In genomic region chr19:44554490-44554860, GRCm38 (mm10) we compare ENCODE assay signal across 8 mouse cellular contexts. TPM values are rescaled to one million over a fixed set of nuclear protein-coding genes. Genes with fewer than 3 reads are reported as not detected.
DNase-seq lines count a peak whose midpoint lies in the region; ATAC-seq lines count a peak whose summit lies in the region.

No protein-coding gene starts in this region.

- ATAC-seq in CD4-positive, CD25-positive, alpha-beta regulatory T cell, adult 4 months = peak; percentile 10
- ATAC-seq in forebrain, embryonic 13.5 days = no peak
- ATAC-seq in liver, embryonic 15.5 days (ENCODE audit: insufficient read depth) = no peak

- no peaks in the 10 kb centered on the region for H3K27me3 ChIP-seq in heart, embryonic 10.5 days (ENCODE audit: insufficient read depth, poor library complexity, severe bottlenecking)
- peaks cover 17% of the 10 kb centered on the region; the same call in 1 of the 2 replicates for H3K27me3 ChIP-seq in forebrain, embryonic 13.5 days
- H3K27me3 ChIP-seq in liver, embryonic 15.5 days = peaks cover 14% of the 10 kb centered on the region; the same call in 1 of the 2 replicates

- peak overlapping the region; percentile 90 for H3K4me2 ChIP-seq in forebrain, embryonic 13.5 days
- H3K4me2 ChIP-seq in liver, embryonic 15.5 days = peak overlapping the region; percentile 84

- WGBS in heart, embryonic 10.5 days = 5% methylated on average over 8 of the region's 8 CpGs
- WGBS in forebrain, embryonic 13.5 days = 7% methylated on average over 8 of the region's 8 CpGs
- WGBS in liver, embryonic 15.5 days (ENCODE audit: insufficient replicate concordance) = 1% methylated on average over 8 of the region's 8 CpGs

- peak overlapping the region; percentile 90 for H3K4me3 ChIP-seq in heart, embryonic 10.5 days
- peak overlapping the region; percentile 95 for H3K4me3 ChIP-seq in forebrain, embryonic 13.5 days
- peak overlapping the region; percentile 85 for H3K4me3 ChIP-seq in liver, embryonic 15.5 days (replicated peaks)

- peaks cover 42% of the 10 kb centered on the region for H3K36me3 ChIP-seq in heart, embryonic 10.5 days
- peaks cover 40% of the 10 kb centered on the region for H3K36me3 ChIP-seq in forebrain, embryonic 13.5 days (ENCODE audit: poor library complexity, severe bottlenecking)
- H3K36me3 ChIP-seq in liver, embryonic 15.5 days (replicated peaks) = peaks cover 40% of the 10 kb centered on the region

- H3K9me3 ChIP-seq in heart, embryonic 10.5 days = no peaks in the 10 kb centered on the region
- H3K9me3 ChIP-seq in forebrain, embryonic 13.5 days (replicated peaks) = no peaks in the 10 kb centered on the region
- no peaks in the 10 kb centered on the region for H3K9me3 ChIP-seq in liver, embryonic 15.5 days (replicated peaks)

- intact Hi-C loops in left cerebral cortex, postnatal 36 days (cut with DNase I) = no loop called here

- peaks cover 13% of the 10 kb centered on the region; the same call in 1 of the 2 replicates for H3K4me1 ChIP-seq in heart, embryonic 10.5 days
- H3K4me1 ChIP-seq in forebrain, embryonic 13.5 days = peaks cover 15% of the 10 kb centered on the region
- H3K4me1 ChIP-seq in liver, embryonic 15.5 days (replicated peaks) = peaks cover 21% of the 10 kb centered on the region

- H3K27ac ChIP-seq in heart, embryonic 10.5 days = peak overlapping the region; percentile 97
- H3K27ac ChIP-seq in forebrain, embryonic 13.5 days = no peak overlapping the region; the same call in 1 of the 2 replicates
- H3K27ac ChIP-seq in liver, embryonic 15.5 days (replicated peaks) = peak overlapping the region; percentile 72

- DNase-seq in heart, embryonic 10.5 days (ENCODE audit: low spot score) = no peak
- DNase-seq in heart, adult 8-10 months (ENCODE audit: low spot score) = no peak
- DNase-seq in telencephalon, adult 2 months (ENCODE audit: low read depth, low spot score) = peak; percentile 2
- DNase-seq in left cerebral cortex, postnatal 36 days (ENCODE audit: low spot score in 2 of 2) = no peak
- DNase-seq in adrenal gland, postnatal 10 days = no peak

- H3K9ac ChIP-seq in forebrain, embryonic 13.5 days = peak overlapping the region; percentile 89
- H3K9ac ChIP-seq in liver, embryonic 15.5 days = peak overlapping the region; percentile 88

RNA-seq across cellular contexts. Expression of gene Ndufb8, which starts 0.8 kb away (rescaled TPM):
- polyA plus RNA-seq in heart, embryonic 10.5 days (2016; fragmentation: Nextera tagmentation; extraction: Ambion mirVana) = 861 and 988 TPM in 2 replicates
- total RNA-seq in heart, adult 8-10 months (2022) = 1,000 to 10,000 TPM; 2,001 to 2,142 (median 2,069) TPM
- polyA plus RNA-seq in CD4-positive, CD25-positive, alpha-beta regulatory T cell, adult 4 months (2017; shearing (Covaris generic)) = 100 to 1,000 TPM; 240 to 266 TPM
- 441 and 467 TPM in 2 replicates for polyA plus RNA-seq in forebrain, embryonic 13.5 days (2015; fragmentation: Nextera tagmentation; extraction: Ambion mirVana)
- 297 and 311 TPM in 2 replicates for polyA plus RNA-seq in liver, embryonic 15.5 days (2015; fragmentation: Nextera tagmentation; extraction: Ambion mirVana)
- total RNA-seq in left cerebral cortex, postnatal 36 days (2021) = 100 to 1,000 TPM; 365 to 378 TPM
- 1,000 to 10,000 TPM; 1,057 to 1,125 TPM for total RNA-seq in adrenal gland, postnatal 10 days (2021)

RNA-seq across cellular contexts. Expression of gene Gm20538, which starts 1.8 kb away (rescaled TPM):
- polyA plus RNA-seq in heart, embryonic 10.5 days (2016; fragmentation: Nextera tagmentation; extraction: Ambion mirVana) = not detected in 2 replicates
- not detected for total RNA-seq in heart, adult 8-10 months (2022)
- not detected for polyA plus RNA-seq in CD4-positive, CD25-positive, alpha-beta regulatory T cell, adult 4 months (2017; shearing (Covaris generic))
- not detected in 2 replicates for polyA plus RNA-seq in forebrain, embryonic 13.5 days (2015; fragmentation: Nextera tagmentation; extraction: Ambion mirVana)
- not detected in 2 replicates for polyA plus RNA-seq in liver, embryonic 15.5 days (2015; fragmentation: Nextera tagmentation; extraction: Ambion mirVana)
- total RNA-seq in left cerebral cortex, postnatal 36 days (2021) = not detected
- total RNA-seq in adrenal gland, postnatal 10 days (2021) = not detected

RNA-seq across cellular contexts. Expression of gene Hif1an, which starts 8.2 kb away (rescaled TPM):
- polyA plus RNA-seq in heart, embryonic 10.5 days (2016; fragmentation: Nextera tagmentation; extraction: Ambion mirVana) = 35.4 and 43.6 TPM in 2 replicates
- 10 to 100 TPM; 53.2 to 62.2 (median 59.5) TPM for total RNA-seq in heart, adult 8-10 months (2022)
- polyA plus RNA-seq in CD4-positive, CD25-positive, alpha-beta regulatory T cell, adult 4 months (2017; shearing (Covaris generic)) = 10 to 100 TPM; 16.5 to 26.2 TPM
- 32.5 and 37.2 TPM in 2 replicates for polyA plus RNA-seq in forebrain, embryonic 13.5 days (2015; fragmentation: Nextera tagmentation; extraction: Ambion mirVana)
- 9.9 and 11.3 TPM in 2 replicates for polyA plus RNA-seq in liver, embryonic 15.5 days (2015; fragmentation: Nextera tagmentation; extraction: Ambion mirVana)
- 10 to 100 TPM; 26.3 to 31.9 TPM for total RNA-seq in left cerebral cortex, postnatal 36 days (2021)
- 10 to 100 TPM; 28.7 to 36.0 TPM for total RNA-seq in adrenal gland, postnatal 10 days (2021)

RNA-seq across cellular contexts. Expression of gene Sec31b, which starts 8.8 kb away (rescaled TPM):
- polyA plus RNA-seq in heart, embryonic 10.5 days (2016; fragmentation: Nextera tagmentation; extraction: Ambion mirVana) = 1.0 and 1.9 TPM in 2 replicates
- total RNA-seq in heart, adult 8-10 months (2022) = 10 to 100 TPM in 3 of 4 experiments, 1 to 10 TPM in 1; 9.7 to 14.1 (median 10.7) TPM
- 1 to 10 TPM; 1.1 to 5.7 TPM for polyA plus RNA-seq in CD4-positive, CD25-positive, alpha-beta regulatory T cell, adult 4 months (2017; shearing (Covaris generic))
- polyA plus RNA-seq in forebrain, embryonic 13.5 days (2015; fragmentation: Nextera tagmentation; extraction: Ambion mirVana) = 0.15 and 0.40 TPM in 2 replicates
- polyA plus RNA-seq in liver, embryonic 15.5 days (2015; fragmentation: Nextera tagmentation; extraction: Ambion mirVana) = 0.25 and 0.43 TPM in 2 replicates
- under 1 TPM; 0.07 to 0.36 TPM for total RNA-seq in left cerebral cortex, postnatal 36 days (2021)
- total RNA-seq in adrenal gland, postnatal 10 days (2021) = 1 to 10 TPM; 4.3 to 6.9 TPM
